Mouse (Mus musculus): ENCODE data around the gene Mdm2. TPM values are rescaled to one million over a fixed set of nuclear protein-coding genes. Genes with fewer than 3 reads are reported as not detected.

Mdm2 gene
- polyA plus RNA-seq, 1 experiment from 2014 or later = 76.5 TPM

DNA sequence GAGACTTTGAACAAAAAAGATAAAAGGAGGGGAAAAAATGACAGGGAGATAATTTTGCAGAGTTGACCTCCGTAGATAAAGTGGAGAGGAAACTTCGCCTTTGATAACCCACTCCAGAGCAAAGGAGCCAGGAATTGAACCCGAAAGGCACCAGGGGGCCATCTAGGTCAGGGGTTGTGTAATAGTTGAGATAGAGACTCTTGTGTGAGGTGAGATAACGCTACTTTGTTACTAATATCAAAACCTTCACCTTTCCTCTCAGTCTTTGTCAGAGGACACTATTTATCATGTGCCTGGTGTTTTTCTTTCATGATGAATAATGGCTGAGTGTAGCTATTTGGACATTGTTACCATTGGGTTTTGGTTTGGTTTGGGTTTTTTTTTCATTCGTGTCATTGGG lies 32.2 kb downstream of the Mdm2 start:
- peaks cover 11% of the 10 kb centered on the region; the same call in 1 of the 2 replicates for H3K4me1 ChIP-seq
- no peaks in the 10 kb centered on the region for H3K36me3 ChIP-seq (replicated peaks)
- H3K9me3 ChIP-seq = no peaks in the 10 kb centered on the region
- no peak for ATAC-seq (ENCODE audit: low FRiP score)
- WGBS = 83% methylated on average over 5 of the region's 5 CpGs
- H3K27me3 ChIP-seq = 0 out of 2 replicates have a peak, but pooled peaks cover 3% of the 10 kb centered on the region
- no peak overlapping the region for H3K9ac ChIP-seq
- H3K27ac ChIP-seq = no peak overlapping the region
- H3K4me2 ChIP-seq = no peak overlapping the region
- H3K4me3 ChIP-seq (replicated peaks) = no peak overlapping the region

DNA sequence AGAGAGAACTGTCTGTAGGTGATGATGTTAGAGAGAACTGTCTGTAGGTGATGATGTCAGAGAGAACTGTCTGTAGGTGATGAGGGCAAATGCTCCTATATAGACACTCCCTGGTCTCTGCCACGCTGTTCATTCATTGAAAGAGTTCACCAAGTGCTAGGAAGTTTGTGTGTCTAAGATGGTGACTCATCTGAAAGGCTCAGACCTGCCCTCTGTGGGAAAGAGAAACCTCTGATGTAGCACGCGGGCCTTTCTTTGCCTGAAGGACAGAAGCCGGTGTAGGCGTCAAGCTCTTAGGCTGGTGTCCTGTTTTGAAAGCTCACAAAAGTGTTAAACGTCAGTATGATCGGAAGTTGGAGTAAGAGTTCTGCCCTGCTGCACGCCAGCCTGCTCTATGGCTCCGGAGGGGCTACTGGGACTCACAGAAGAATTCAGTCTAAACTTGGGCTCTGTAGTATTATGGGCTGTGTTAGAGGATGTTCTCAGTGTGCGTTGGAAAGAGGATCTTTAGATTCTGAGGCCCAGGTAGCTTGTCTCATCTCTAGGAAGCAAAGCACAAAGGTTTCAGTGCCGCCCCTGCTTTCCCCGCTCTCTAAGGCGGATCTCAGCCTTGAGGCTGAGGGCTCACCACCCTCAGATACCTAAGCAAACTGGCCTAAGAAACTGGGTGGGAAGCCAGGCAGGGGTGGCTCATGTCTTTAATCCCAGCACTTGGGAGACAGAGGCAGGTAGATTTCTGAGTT lies 32.9 kb downstream of the Mdm2 start:
- H3K9me3 ChIP-seq = no peaks in the 10 kb centered on the region
- no peak overlapping the region for H3K4me2 ChIP-seq
- H3K4me1 ChIP-seq = peaks cover 11% of the 10 kb centered on the region; the same call in 1 of the 2 replicates
- H3K27ac ChIP-seq = no peak overlapping the region
- H3K36me3 ChIP-seq (replicated peaks) = no peaks in the 10 kb centered on the region
- ATAC-seq (ENCODE audit: low FRiP score) = no peak
- no peak overlapping the region for H3K9ac ChIP-seq
- H3K27me3 ChIP-seq = 0 out of 2 replicates have a peak, but pooled peaks cover 3% of the 10 kb centered on the region
- 76% methylated on average over 13 of the region's 13 CpGs for WGBS
- H3K4me3 ChIP-seq (replicated peaks) = no peak overlapping the region

DNA sequence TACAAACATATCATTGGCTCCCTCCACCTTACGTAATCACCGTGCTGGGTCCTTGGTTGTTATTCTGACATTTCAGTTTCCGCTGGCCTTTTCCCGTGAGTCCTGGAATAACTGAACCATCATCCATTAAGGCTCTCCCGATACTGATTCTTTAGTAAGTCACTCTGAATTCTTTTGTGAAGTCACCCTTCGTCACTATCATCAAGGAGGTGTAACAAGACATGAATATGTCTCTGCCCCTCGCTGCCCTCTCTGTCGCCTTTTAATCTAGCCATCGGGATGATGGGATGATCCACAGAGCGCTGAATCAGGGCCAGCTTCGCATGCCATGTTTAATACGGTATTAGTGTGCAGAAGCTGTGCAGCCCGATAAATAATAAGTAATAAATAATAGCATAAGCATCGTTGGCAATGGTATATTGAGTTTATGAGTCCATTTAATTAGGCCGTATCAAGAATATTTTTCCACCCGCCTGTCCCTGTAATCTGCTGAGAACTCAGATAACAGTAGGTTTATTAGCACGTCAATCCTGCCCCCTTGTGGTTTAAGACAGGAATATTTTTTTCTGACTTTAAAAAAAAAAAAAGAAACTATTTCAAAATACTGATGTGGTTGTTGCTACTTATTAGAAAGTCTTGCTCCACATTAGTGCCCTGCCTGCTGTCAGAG lies 33.8 kb downstream of the Mdm2 start:
- Histone ChIP-seq H3K27ac (no peak overlapping the region), H3K4me3 (replicated peaks) (peak overlapping the region; percentile 35), H3K4me1 (peaks cover 11% of the 10 kb centered on the region; the same call in 1 of the 2 replicates), H3K9ac (peak overlapping the region; percentile 39; the same call in 1 of the 2 replicates), H3K9me3 (no peaks in the 10 kb centered on the region), H3K4me2 (peak overlapping the region; percentile 59), H3K27me3 (0 out of 2 replicates have a peak, but pooled peaks cover 5% of the 10 kb centered on the region), H3K36me3 (replicated peaks) (no peaks in the 10 kb centered on the region)
- 30% methylated on average over 17 of the region's 17 CpGs for WGBS
- ATAC-seq (ENCODE audit: low FRiP score) = peak; percentile 45; the same call in 1 of the 2 replicates

DNA sequence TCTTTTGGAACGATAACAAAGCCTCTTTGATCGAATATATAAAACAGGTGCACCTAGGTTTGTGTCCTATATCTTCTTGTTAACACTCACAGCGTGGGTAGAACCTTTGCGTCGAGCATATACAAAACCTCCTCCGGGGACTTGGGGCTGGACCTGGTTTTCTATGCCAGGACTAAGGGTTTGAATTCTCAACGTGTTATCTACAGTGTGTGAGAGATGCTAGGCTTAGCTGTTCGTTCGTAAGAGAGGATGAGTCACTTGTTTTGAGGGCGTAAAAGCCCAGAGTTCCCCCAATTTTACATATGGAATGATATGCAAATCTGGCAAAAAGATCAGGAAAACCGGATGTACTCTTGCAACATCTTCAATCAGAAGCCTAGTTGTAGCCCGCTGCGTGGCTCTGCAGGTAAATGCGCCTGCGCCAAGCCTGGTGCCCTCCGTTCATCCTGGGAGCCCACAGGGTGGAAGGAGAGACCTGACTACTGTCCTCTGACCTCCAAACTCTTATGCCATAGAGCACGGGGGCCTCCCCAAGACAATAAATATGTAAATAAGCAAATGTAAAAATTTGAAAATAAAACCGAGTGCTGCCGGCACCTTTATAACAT lies 34.4 kb downstream of the Mdm2 start:
- H3K9ac ChIP-seq = peak overlapping the region; percentile 39; the same call in 1 of the 2 replicates
- WGBS = 46% methylated on average over 19 of the region's 19 CpGs
- H3K4me3 ChIP-seq (replicated peaks) = peak overlapping the region; percentile 35
- H3K36me3 ChIP-seq (replicated peaks) = no peaks in the 10 kb centered on the region
- H3K4me1 ChIP-seq = peaks cover 11% of the 10 kb centered on the region; the same call in 1 of the 2 replicates
- peak overlapping the region; percentile 59 for H3K4me2 ChIP-seq
- no peaks in the 10 kb centered on the region for H3K9me3 ChIP-seq
- H3K27me3 ChIP-seq = 0 out of 2 replicates have a peak, but pooled peaks cover 7% of the 10 kb centered on the region
- ATAC-seq (ENCODE audit: low FRiP score) = peak; percentile 62
- H3K27ac ChIP-seq = peak overlapping the region; percentile 66

DNA sequence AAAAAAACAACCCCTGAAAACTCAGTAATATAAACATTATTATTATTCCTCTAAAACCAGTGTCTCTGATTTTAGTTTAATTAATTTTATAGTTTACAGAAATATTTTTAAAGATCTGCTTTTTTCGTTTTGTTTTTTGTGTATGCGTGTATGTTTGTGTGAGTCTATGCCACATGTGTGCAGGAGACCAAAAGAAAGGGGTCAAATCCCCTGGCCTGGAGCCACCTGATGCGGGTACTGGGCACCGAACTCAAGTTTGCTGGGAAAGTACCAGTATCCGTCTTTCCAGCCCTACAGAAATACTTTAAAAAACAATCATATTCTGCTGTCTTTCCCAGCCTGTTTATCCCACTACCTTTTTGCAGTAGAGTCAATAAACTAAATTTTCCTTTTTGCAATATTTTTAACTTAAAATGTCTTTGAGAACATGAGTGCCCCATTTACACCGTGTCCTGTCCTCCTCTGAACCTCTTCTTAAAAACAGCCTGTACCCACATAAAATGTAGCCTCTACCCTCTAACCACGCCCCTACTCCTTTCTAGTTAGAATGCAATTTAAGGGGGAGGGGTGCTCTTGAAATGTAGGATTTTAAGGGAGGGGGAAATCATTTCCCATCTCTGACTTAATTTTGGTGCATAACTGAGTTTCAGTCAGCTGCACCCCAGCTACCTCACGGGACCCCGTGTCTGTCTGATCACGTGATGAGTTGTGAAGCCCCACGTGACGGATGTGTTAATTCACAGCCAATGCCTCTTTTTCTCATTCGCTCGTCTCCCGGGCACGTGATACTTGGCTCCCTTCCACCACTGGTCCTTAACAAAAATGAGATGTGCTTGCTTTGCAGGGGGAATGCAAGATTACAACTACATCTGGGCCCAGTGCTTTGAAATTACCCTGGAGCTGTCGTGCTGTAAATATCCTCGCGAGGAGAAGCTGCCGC lies 35.2 kb downstream of the Mdm2 start:
- ATAC-seq (ENCODE audit: low FRiP score) = peak; percentile 86
- peak overlapping the region; percentile 35 for H3K4me3 ChIP-seq (replicated peaks)
- 0 out of 2 replicates have a peak, but pooled peaks cover 7% of the 10 kb centered on the region for H3K27me3 ChIP-seq
- peak overlapping the region; percentile 39; the same call in 1 of the 2 replicates for H3K9ac ChIP-seq
- peak overlapping the region; percentile 59 for H3K4me2 ChIP-seq
- H3K9me3 ChIP-seq = no peaks in the 10 kb centered on the region
- H3K27ac ChIP-seq = peak overlapping the region; percentile 66
- no peaks in the 10 kb centered on the region for H3K36me3 ChIP-seq (replicated peaks)
- H3K4me1 ChIP-seq = peaks cover 11% of the 10 kb centered on the region; the same call in 1 of the 2 replicates
- 40% methylated on average over 20 of the region's 20 CpGs for WGBS

DNA sequence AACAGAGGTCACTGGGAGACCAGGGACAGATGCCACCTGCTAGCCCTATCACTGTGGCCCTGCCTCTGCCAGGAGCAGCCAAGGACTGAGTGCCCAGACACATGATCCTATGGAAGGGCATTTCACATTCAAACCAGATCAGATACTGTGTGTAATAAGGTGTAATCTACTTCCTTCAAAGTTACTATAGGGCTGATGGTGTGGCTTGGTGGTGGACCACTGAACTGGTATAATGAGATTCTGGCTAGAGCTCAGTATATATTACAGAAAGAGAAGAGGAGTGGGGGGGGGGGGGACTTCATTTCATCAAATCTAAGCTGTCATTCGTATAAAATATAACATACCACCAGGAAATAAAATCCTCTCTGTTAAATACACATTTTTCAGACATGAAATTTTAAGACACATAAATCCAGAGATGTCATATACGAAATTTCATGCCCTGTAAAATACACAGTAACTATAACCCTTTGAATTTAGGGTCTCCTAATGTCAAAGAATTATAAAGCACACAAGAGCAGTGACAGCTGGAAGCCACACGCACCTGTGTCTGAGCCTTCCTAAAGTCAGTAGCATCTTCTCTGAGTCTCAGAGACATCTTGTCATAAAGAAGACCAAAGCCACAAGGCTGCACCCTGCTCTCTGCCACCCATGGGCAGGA lies 36.1 kb downstream of the Mdm2 start:
- Histone ChIP-seq H3K27me3 (0 out of 2 replicates have a peak, but pooled peaks cover 7% of the 10 kb centered on the region), H3K4me1 (peaks cover 12% of the 10 kb centered on the region; the same call in 1 of the 2 replicates), H3K4me2 (no peak overlapping the region), H3K27ac (no peak overlapping the region), H3K4me3 (replicated peaks) (no peak overlapping the region), H3K9me3 (no peaks in the 10 kb centered on the region), H3K9ac (no peak overlapping the region), H3K36me3 (replicated peaks) (no peaks in the 10 kb centered on the region)
- no peak for ATAC-seq (ENCODE audit: low FRiP score)
- 84% methylated on average over 3 of the region's 3 CpGs for WGBS

DNA sequence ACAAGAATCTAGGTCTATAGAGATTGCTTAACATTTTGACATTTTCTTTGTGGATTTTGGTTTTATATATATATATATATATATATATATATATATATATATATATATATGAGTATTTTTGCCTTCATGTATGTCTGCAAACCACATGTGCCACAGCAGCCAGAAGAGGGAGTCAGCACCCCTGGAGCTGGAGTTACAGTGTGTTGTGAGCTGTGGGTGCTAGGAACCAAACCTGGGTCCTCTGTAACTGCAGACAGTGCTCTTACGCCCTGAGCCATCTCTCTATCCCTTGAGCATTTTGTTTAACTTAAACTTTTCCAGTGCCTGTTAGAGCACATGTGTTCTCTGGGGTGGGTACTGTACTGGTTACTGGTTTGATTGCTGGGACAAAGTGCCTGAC lies 36.6 kb downstream of the Mdm2 start:
- Histone ChIP-seq H3K27me3 (0 out of 2 replicates have a peak, but pooled peaks cover 7% of the 10 kb centered on the region), H3K4me3 (replicated peaks) (no peak overlapping the region), H3K9me3 (no peaks in the 10 kb centered on the region), H3K27ac (no peak overlapping the region), H3K9ac (no peak overlapping the region), H3K36me3 (replicated peaks) (no peaks in the 10 kb centered on the region), H3K4me2 (no peak overlapping the region), H3K4me1 (peaks cover 13% of the 10 kb centered on the region; the same call in 1 of the 2 replicates)
- no peak for ATAC-seq (ENCODE audit: low FRiP score)
- 96% methylated on average over 1 of the region's 1 CpGs for WGBS

DNA sequence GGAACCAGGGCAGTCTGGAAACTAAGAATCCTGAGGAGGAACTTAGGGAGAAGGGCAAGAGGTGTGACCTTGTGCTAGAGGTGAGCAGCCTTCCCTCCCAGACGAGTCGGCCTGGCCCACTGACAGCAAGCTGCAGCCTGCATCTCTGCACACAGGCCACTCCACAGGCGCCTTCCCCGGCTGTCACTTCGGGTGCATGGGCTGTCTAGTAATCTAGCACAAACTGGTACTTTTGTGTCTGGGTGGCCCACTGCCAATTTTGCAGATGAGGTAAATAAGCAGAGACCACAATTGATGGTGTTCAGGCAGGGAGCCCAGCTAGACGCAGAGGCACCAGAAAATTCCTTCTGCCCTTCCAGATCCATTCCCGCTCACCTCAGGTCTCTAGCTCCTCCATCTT lies 37.9 kb downstream of the Mdm2 start:
- ATAC-seq (ENCODE audit: low FRiP score) = no peak
- no peaks in the 10 kb centered on the region for H3K9me3 ChIP-seq
- H3K27ac ChIP-seq = no peak overlapping the region

DNA sequence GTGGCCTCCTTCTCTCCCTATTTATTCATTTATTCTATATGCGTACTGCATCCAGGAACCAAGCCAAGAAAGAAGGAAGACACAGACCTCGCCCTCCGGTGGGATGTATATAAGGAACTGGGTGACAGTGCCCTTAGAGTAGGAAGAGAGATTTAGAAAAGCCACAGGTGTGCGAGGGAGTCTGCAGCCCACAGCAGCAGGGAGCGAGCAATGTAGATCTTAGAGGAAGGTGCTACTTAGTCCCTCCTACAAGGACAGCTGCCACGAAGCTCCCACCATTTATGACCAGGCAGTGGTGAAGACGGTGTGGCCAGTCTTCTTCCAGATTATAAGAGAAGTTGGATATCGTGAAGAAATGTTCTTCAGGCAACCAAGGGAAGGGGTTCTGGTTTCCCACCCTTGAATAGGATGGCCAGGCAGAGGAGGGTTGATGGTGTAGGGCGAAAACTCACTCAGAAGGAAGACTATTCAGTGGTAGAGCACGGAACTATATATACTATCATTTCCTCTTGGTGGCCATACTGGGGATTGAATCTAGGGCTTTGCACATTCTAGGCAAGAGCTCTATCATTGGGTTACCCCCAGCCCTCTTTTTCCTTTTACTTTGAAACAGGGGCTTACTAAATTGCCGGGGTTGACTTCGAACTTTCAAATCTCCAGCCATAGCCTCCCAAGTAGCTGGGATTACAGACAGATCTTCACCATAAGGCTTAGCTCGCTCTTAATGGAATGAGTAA lies 38.5 kb downstream of the Mdm2 start:
- Histone ChIP-seq H3K9me3 (no peaks in the 10 kb centered on the region), H3K4me3 (replicated peaks) (no peak overlapping the region), H3K4me1 (peaks cover 13% of the 10 kb centered on the region; the same call in 1 of the 2 replicates), H3K27ac (no peak overlapping the region), H3K36me3 (replicated peaks) (no peaks in the 10 kb centered on the region), H3K4me2 (no peak overlapping the region), H3K27me3 (0 out of 2 replicates have a peak, but pooled peaks cover 7% of the 10 kb centered on the region), H3K9ac (no peak overlapping the region)
- 89% methylated on average over 13 of the region's 13 CpGs for WGBS
- no peak for ATAC-seq (ENCODE audit: low FRiP score)

More for the DNA sequence above, 37.9 kb downstream of the Mdm2 start:
- Histone ChIP-seq H3K4me1 (peaks cover 13% of the 10 kb centered on the region; the same call in 1 of the 2 replicates), H3K27me3 (0 out of 2 replicates have a peak, but pooled peaks cover 7% of the 10 kb centered on the region), H3K36me3 (replicated peaks) (no peaks in the 10 kb centered on the region), H3K4me3 (replicated peaks) (no peak overlapping the region), H3K4me2 (no peak overlapping the region), H3K9ac (no peak overlapping the region)
- WGBS = 70% methylated on average over 7 of the region's 7 CpGs

DNA sequence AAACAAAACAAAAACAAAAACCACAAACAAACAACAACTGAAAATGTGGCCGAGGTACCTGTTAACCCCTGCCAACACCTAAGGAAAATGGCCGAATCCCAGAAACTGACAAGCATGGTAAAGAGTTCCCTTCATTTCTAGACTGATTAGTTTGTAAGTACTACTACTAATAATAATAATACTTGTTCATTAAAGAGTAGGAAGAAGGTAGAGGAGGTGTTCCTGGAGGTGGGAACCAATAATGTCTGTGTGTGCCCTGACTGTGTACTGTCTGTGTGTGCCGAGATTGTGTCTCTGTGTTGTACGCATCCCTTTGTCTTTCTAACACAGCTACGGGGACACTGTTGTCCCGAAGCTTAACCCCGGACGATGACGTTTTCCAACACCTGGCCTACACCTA lies 39.3 kb downstream of the Mdm2 start:
- H3K27ac ChIP-seq = no peak overlapping the region
- ATAC-seq (ENCODE audit: low FRiP score) = no peak
- WGBS = 88% methylated on average over 9 of the region's 9 CpGs

More for the DNA sequence above, 39.3 kb downstream of the Mdm2 start:
- Histone ChIP-seq H3K9me3 (no peaks in the 10 kb centered on the region), H3K36me3 (replicated peaks) (no peaks in the 10 kb centered on the region), H3K4me3 (replicated peaks) (no peak overlapping the region), H3K9ac (no peak overlapping the region), H3K4me1 (peaks cover 13% of the 10 kb centered on the region; the same call in 1 of the 2 replicates), H3K27me3 (0 out of 2 replicates have a peak, but pooled peaks cover 7% of the 10 kb centered on the region), H3K4me2 (no peak overlapping the region)
